Mouse (Mus musculus) forebrain, embryonic 14.5 days (tissue): ENCODE results near the gene Hecw2. TPM values are rescaled to one million over a fixed set of nuclear protein-coding genes. Genes with fewer than 3 reads are reported as not detected.
A peak's percentile ranks its signal among the peaks of the same experiment; 100 is the strongest.

Experiments used
- ATAC-seq: fragments of 200-750 bp; cut with Nextera tagmentation; 2 replicates; pipeline ENCODE4 v1.8.0; 2017; ENCODE audit warnings: mild to moderate bottlenecking, moderate library complexity
- DNase-seq: peaks from one replicate; pipeline ENCODE4 v3.0.0-alpha.2; 2015; ENCODE audit warnings: low spot score
- H3K27ac ChIP-seq: fragments of 300-500 bp; sonication (generic); 2 replicates; pipeline ENCODE4 v1.5.1; 2014; ENCODE audit warnings: low read depth, mild to moderate bottlenecking, control low read depth, low read length, moderate library complexity
- H3K27me3 ChIP-seq: fragments of 300-500 bp; sonication (generic); replicated peaks from 2 replicates; pipeline ENCODE4 v1.6.1; 2014; ENCODE audit warnings: low read length, control low read depth, mixed read lengths; ENCODE audit not compliant: control insufficient read depth, insufficient read depth
- H3K36me3 ChIP-seq: fragments of 300-500 bp; sonication (generic); 2 replicates; pipeline ENCODE4 v1.6.1; 2014; ENCODE audit warnings: low read length, control low read depth; ENCODE audit not compliant: control insufficient read depth, insufficient read depth
- H3K4me1 ChIP-seq: fragments of 300-500 bp; sonication (generic); 2 replicates; pipeline ENCODE4 v1.6.1; 2014; ENCODE audit warnings: antibody characterized with exemption, low read length, control low read depth; ENCODE audit not compliant: control insufficient read depth, insufficient read depth
- H3K4me2 ChIP-seq: fragments of 300-500 bp; sonication (generic); 2 replicates; pipeline ENCODE4 v1.6.1; 2014; ENCODE audit warnings: mild to moderate bottlenecking, control low read depth, low read length
- H3K4me3 ChIP-seq: fragments of 300-500 bp; sonication (generic); 2 replicates; pipeline ENCODE4 v1.5.1; 2014; ENCODE audit warnings: low read depth, low read length, control low read depth
- H3K9ac ChIP-seq: fragments of 300-500 bp; sonication (generic); 2 replicates; pipeline ENCODE4 v1.6.1; 2014; ENCODE audit warnings: mild to moderate bottlenecking, low read length, control low read depth, moderate library complexity
- H3K9me3 ChIP-seq: fragments of 300-500 bp; sonication (generic); replicated peaks from 2 replicates; pipeline ENCODE4 v1.6.1; 2016; ENCODE audit warnings: low read length, control low read depth, mixed read lengths; ENCODE audit not compliant: control insufficient read depth
- WGBS: fragments of 180-500 bp; shearing (Covaris S2); extraction: QIAGEN DNeasy Blood & Tissue Kit; methylation state at CpG from one replicate; pipeline ENCODE4 v1.1.7; 2014; 5-methylcytosine and 5-hydroxymethylcytosine counted together
- polyA plus RNA-seq: library from polyadenylated mRNA; unstranded; fragments of >200 nt; fragmentation: Nextera tagmentation; extraction: Ambion mirVana; gene quantifications from 2 replicates; pipeline ENCODE4 v1.2.1, GENCODE M21; 2014

Hecw2 gene
- polyA plus RNA-seq, 1 experiment from 2014 or later: 1.7 TPM

DNA sequence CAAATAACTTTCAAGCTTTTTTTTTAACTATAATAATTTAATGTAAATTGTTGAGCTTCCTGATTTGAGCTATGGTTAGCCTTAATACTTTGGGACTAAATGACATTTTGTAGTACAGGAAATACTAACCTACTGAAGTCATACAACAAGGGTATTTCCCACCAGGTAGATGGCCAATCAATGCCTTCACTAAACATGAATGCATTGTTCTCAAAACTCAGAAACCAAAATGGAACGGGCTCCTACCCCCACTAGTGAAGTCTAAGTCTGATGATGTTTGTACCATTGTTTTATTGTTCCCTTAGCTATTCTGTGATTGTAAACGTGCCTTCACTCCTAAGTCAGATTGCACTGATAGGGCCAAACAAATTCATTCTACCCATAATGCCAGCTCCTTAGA is 386.7 kb downstream of the Hecw2 start:
- DNase-seq (no peak), ATAC-seq (no peak)
- no peaks in the 10 kb centered on the region for H3K9me3 ChIP-seq
- H3K27me3 ChIP-seq: no peaks in the 10 kb centered on the region
- H3K4me2 ChIP-seq: no peak overlapping the region
- no peaks in the 10 kb centered on the region for H3K36me3 ChIP-seq
- H3K9ac ChIP-seq: no peak overlapping the region
- H3K4me3 ChIP-seq: no peak overlapping the region
- no peaks in the 10 kb centered on the region for H3K4me1 ChIP-seq
- H3K27ac ChIP-seq: no peak overlapping the region
- 79% methylated on average over 2 of the region's 2 CpGs for WGBS

DNA sequence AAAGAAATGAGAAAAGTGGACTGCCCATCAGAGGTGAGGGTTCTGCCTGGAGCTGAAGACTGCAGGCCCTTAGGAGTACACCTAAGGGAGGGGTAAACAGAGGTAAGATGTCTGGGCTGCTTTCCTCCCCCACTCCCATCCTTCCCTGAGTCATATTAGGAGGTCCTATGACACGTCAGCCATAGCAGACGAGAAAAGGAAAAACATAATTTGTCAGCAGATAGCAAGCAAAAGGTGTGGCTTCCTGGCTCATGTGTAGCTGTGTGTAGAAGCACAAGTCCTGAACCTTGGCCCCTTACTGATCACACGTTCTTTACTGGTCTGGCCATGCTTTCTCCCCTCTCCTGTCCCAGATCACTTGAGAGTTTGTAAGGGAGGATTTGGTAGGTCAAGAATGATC is 397.2 kb downstream of the Hecw2 start:
- WGBS: 78% methylated on average over 3 of the region's 3 CpGs
- H3K27me3 ChIP-seq: no peaks in the 10 kb centered on the region
- H3K4me2 ChIP-seq: no peak overlapping the region
- no peaks in the 10 kb centered on the region for H3K36me3 ChIP-seq
- ATAC-seq (no peak), DNase-seq (no peak)
- H3K27ac ChIP-seq: no peak overlapping the region
- H3K9me3 ChIP-seq: no peaks in the 10 kb centered on the region
- no peaks in the 10 kb centered on the region for H3K4me1 ChIP-seq
- no peak overlapping the region for H3K4me3 ChIP-seq
- H3K9ac ChIP-seq: no peak overlapping the region

DNA sequence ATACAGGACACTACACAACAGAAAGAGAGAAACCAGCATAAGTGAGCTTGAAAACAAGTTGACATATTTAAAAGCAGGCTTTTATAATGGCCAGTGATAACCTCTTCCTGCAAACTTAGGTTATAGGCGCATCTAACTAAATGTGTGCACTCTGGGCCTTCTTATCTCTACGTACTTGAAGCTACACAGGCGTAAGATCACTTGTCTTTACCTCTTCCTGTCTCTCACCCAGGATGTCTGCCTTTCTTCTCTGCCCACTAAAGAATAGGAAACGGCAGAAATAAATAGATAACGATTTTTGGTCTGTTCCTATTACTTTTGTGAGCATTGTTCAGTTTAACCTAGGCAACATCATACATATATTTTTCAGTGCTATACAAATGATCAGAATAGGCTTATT is 397.9 kb downstream of the Hecw2 start:
- no peaks in the 10 kb centered on the region for H3K36me3 ChIP-seq
- ATAC-seq (no peak), DNase-seq (no peak)
- 91% methylated on average over 5 of the region's 5 CpGs for WGBS
- no peak overlapping the region for H3K4me3 ChIP-seq
- H3K9me3 ChIP-seq: no peaks in the 10 kb centered on the region
- H3K9ac ChIP-seq: no peak overlapping the region
- H3K27ac ChIP-seq: no peak overlapping the region
- no peak overlapping the region for H3K4me2 ChIP-seq
- H3K27me3 ChIP-seq: no peaks in the 10 kb centered on the region
- no peaks in the 10 kb centered on the region for H3K4me1 ChIP-seq

GRCm38 (mm10) chr1:53796271-53796670 is 398.7 kb downstream of the Hecw2 start:
- H3K4me1 ChIP-seq: no peaks in the 10 kb centered on the region
- no peaks in the 10 kb centered on the region for H3K36me3 ChIP-seq
- no peak for DNase-seq
- no peak for ATAC-seq
- no peak overlapping the region for H3K9ac ChIP-seq
- no peak overlapping the region for H3K4me3 ChIP-seq
- H3K4me2 ChIP-seq: no peak overlapping the region
- no peaks in the 10 kb centered on the region for H3K27me3 ChIP-seq
- WGBS: 86% methylated on average over 6 of the region's 6 CpGs
- no peak overlapping the region for H3K27ac ChIP-seq
- no peaks in the 10 kb centered on the region for H3K9me3 ChIP-seq

- H3K36me3 ChIP-seq: no peaks in the 10 kb centered on the region
- no peak for ATAC-seq
- H3K27me3 ChIP-seq: no peaks in the 10 kb centered on the region
- H3K9ac ChIP-seq: no peak overlapping the region
- 81% methylated on average over 4 of the region's 4 CpGs for WGBS
- no peaks in the 10 kb centered on the region for H3K9me3 ChIP-seq
- no peak overlapping the region for H3K4me3 ChIP-seq
- H3K4me1 ChIP-seq: no peaks in the 10 kb centered on the region
- no peak overlapping the region for H3K27ac ChIP-seq
- DNase-seq: no peak
- H3K4me2 ChIP-seq: no peak overlapping the region
Measured at GRCm38 (mm10) chr1:53795591-53795990, 399.4 kb downstream of the Hecw2 start.

DNA sequence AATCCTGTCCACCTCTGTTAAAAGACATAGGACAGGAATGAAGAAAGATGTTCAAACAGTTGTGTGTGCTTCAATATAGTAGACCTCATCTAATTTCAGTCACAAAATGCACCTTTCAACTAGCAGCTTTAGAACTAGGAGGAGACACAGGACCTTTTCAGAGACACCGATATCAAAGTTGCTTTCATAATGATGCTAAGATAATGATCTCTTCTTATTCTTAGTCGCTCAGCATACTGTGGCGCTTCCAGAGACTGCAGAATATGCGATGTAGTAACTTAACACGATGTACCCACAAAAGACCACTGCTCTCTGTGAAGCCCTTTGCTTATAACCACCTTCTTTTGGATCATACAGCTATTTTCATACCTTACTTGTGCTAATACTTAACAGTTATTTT is 399.9 kb downstream of the Hecw2 start:
- no peak for ATAC-seq
- H3K4me1 ChIP-seq: no peaks in the 10 kb centered on the region

DNA sequence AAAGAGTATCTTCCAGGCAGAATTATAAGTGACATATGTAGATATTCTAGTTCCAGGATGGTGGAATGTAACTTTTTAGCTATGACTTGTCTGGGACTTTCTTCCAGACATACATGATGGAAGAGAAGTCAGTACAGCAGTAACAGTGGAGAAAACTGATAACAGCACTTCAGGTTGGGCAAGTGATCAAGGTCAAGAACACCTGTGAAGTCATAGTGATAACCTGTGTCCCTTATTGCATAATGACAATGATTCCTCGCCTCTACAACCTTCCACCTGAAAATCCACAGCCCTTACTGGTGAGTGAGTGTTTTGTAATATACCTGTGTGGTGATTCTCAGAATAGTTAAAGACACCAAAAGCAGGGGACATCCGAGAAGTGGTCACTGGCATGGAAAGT is 400.7 kb downstream of the Hecw2 start:
- no peaks in the 10 kb centered on the region for H3K36me3 ChIP-seq
- ATAC-seq (no peak), DNase-seq (no peak)
- no peak overlapping the region for H3K9ac ChIP-seq
- H3K4me1 ChIP-seq: no peaks in the 10 kb centered on the region
- no peak overlapping the region for H3K4me3 ChIP-seq
- no peaks in the 10 kb centered on the region for H3K9me3 ChIP-seq
- no peaks in the 10 kb centered on the region for H3K27me3 ChIP-seq
- no peak overlapping the region for H3K27ac ChIP-seq
- 71% methylated on average over 2 of the region's 2 CpGs for WGBS
- H3K4me2 ChIP-seq: no peak overlapping the region

More for the DNA sequence above, 399.9 kb downstream of the Hecw2 start:
- WGBS: 90% methylated on average over 5 of the region's 5 CpGs
- H3K4me2 ChIP-seq: no peak overlapping the region
- H3K9ac ChIP-seq: no peak overlapping the region
- no peaks in the 10 kb centered on the region for H3K36me3 ChIP-seq
- no peaks in the 10 kb centered on the region for H3K9me3 ChIP-seq
- no peak overlapping the region for H3K27ac ChIP-seq
- no peak for DNase-seq
- H3K27me3 ChIP-seq: no peaks in the 10 kb centered on the region
- H3K4me3 ChIP-seq: no peak overlapping the region

DNA sequence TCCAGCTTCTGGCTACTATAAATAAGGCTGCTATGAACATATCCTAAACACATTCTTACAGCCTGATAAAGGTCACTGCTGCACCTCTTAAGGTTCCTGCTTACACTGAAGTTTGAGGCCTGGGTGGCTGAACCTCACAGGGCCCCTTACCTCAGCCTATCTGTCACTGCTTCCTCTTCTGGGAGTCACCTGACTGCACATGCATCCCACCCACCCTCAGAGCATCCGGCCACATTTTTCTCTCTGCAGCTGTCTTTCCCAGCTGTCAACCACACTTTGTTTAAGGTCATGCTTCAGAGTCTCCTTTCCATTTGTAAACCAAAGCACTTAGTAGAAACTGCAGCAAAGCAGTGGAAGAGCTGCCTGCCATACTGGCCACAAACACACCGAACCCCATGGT is 403.6 kb downstream of the Hecw2 start:
- Histone ChIP-seq H3K4me1 (no peaks in the 10 kb centered on the region), H3K4me3 (no peak overlapping the region), H3K9me3 (no peaks in the 10 kb centered on the region), H3K4me2 (no peak overlapping the region), H3K9ac (no peak overlapping the region), H3K27me3 (no peaks in the 10 kb centered on the region), H3K36me3 (no peaks in the 10 kb centered on the region), H3K27ac (no peak overlapping the region)
- WGBS: 85% methylated on average over 2 of the region's 2 CpGs
- no peak for DNase-seq
- no peak for ATAC-seq

DNA sequence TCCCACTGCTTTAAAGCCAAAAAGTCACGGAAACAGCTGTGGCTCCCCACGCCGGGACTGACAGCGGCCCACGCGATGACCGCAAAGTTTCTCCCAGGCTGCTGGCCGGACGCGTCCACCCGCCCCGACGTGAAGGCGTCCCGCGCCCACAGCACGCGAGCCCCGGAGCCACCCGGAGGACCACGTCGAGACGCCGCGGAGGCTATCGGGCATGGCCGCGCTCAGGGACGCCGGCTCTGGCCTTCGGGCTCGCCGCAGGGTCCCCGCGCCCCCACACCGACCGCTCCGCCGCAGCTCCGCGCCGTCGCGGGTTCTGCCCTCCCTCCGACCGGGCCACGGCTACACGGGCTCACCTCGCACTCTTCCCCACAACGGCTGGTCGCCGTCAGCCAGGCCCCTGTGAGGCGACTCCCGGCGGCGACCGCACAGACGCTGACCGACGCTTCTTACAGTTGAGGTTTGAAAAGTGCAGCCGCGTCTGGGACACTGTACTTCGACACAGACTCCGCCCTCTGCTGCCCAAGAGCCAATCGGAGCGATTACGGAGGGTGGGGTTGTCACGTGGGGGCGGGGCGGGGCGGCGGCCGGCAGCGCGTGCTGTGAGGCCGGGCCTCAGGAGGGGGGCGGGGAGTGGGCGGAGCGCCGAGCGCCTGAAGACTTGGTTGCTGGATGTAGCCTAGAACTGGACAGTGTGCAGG is 410.1 kb downstream of the Hecw2 start, which contains the start of gene Stk17b:
TSS of gene Stk17b (minus strand) at position 504 of the 698 bp plus-strand sequence.
- Histone ChIP-seq H3K9ac (peak within 1 kb of the TSS; percentile 71), H3K27ac (0 out of 2 replicates have a peak within 1 kb of the TSS, but pooled peaks have one; percentile 39), H3K4me1 (0 out of 2 replicates have a peak, but pooled peaks cover 2% of the 10 kb centered on the region), H3K4me3 (peak within 1 kb of the TSS; percentile 75), H3K4me2 (peak within 1 kb of the TSS; percentile 78), H3K27me3 (no peaks in the 10 kb centered on the region), H3K36me3 (no peaks in the 10 kb centered on the region), H3K9me3 (no peaks in the 10 kb centered on the region)
- ATAC-seq (peak; percentile 98), DNase-seq (peak; percentile 95)
- under 1% methylated on average over 65 of the region's 81 CpGs for WGBS
